Mouse (Mus musculus): ENCODE data around the gene Fam126a.

The Fam126a gene

GRCm38 (mm10) chr5:23993553-23993894, 37.0 kb downstream of the Fam126a start:
- DNase-seq (ENCODE audit: extremely low spot score, low spot score): no peak

GRCm38 (mm10) chr5:23992876-23993552, 37.5 kb downstream of the Fam126a start:
- DNase-seq (ENCODE audit: extremely low spot score, low spot score): no peak

DNA sequence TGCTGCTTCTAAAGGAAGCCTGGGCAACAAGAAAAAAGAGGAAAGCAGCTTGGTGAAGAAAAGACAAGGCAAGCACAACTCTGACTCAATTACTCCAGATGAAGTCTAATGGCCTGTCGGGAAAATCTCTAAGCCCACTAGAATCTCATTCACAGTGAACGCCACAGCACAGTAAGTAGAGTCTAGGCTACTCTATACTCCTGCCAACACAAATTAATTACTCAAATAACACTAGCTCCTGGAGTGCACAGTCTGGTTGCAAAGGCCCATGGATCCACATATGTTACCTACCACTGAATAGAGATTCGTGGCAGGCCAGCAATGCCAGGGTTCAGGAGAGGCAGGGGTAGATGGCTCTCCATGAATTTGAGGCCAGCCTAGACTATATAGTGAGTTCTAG, 40.5 kb downstream of the Fam126a start:
- DNase-seq (ENCODE audit: extremely low spot score, low spot score): no peak

- no peak for DNase-seq (ENCODE audit: extremely low spot score, low spot score)
Observed at GRCm38 (mm10) chr5:23987792-23988191, 42.7 kb downstream of the Fam126a start.

GRCm38 (mm10) chr5:23982081-23982480, 48.4 kb downstream of the Fam126a start:
- no peak for DNase-seq (ENCODE audit: extremely low spot score, low spot score)

DNA sequence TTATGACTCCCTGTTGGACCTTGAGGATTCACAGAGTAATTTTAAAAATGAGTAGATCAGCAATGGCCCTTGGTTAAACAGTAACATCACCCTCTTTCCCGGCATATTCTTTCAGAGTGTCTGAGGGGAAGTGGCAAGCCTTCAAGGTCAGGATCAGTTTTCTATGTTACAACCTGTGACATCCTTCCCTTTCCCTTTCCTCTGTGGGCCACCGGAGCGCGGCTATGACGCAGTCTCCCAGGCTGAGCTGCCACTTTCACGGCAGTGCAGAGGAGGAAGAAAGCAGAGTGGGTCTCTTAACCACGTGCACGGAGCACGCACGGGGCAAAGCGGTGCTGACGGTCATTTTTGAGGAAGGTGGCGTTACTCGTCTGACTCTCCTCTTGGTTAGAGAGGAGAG, 52.0 kb downstream of the Fam126a start:
- DNase-seq (ENCODE audit: extremely low spot score, low spot score): no peak

GRCm38 (mm10) chr5:23974994-23975575, 55.4 kb downstream of the Fam126a start:
- DNase-seq (ENCODE audit: extremely low spot score, low spot score): no peak

DNA sequence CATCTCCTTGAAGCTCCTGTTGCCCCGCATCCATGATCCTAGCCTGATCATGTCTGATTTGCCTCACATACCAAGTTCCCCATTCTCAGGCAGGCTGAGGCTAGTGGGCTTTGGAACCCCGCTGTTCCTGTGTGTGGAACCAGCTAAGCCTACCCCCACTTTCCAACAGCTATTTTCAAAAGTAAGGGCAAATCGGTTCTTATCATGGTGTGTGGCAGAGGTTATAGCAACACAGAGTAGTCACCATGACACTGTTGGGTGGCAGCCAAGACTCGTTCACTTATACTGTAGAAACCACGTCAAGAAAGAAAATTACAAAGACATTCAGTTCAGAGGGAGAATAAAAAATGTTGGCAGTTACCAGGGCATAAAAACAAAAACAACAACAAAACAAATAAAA, 62.8 kb downstream of the Fam126a start:
- DNase-seq (ENCODE audit: extremely low spot score, low spot score): no peak

DNA sequence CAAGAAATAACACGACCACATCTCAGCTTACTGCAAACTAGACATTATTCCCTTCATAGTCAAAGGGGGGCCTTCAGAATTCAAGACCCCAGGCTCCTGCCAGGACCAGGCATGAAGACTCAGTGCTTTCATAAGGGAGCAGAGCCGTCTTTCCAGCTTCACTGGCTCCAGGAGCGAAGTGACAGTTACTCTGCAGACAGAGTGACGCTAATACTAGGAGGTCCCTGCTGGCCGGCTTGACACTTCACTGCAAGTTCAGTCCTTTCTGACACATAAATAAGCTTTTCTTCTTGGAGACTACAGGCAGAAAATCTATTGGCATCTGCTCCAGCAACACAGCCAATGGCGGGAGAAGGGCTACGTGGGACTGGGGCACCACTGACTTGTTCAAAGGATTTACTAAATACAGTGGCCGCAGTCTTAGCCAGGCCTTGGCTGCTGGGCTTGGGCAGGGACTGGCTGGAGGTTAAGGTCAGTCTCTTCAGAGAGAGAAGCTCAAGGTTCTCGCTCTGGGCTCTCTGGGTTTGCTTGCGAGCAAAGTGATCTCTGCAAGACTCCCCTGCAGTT, 65.8 kb downstream of the Fam126a start:
- no peak for DNase-seq (ENCODE audit: extremely low spot score, low spot score)

DNA sequence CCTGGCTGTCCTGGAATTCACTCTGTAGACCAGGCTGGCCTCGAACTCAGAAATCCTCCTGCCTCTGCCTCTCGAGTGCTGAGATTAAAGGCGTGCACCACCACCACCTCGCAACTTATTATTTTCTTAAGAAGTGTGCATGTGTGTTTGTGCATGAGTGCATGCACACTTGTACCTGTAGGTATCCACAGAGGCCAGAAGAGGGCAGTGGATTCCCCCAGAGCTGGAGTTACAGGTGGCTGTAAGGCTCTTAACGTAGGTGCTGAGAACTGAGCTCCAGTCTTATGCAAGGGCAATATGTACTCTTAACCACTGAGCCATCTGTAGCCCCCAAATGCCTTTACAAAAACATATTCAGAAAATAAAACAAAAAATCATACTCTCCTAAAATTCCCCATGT, 77.4 kb downstream of the Fam126a start:
- no peak for DNase-seq (ENCODE audit: extremely low spot score, low spot score)

DNA sequence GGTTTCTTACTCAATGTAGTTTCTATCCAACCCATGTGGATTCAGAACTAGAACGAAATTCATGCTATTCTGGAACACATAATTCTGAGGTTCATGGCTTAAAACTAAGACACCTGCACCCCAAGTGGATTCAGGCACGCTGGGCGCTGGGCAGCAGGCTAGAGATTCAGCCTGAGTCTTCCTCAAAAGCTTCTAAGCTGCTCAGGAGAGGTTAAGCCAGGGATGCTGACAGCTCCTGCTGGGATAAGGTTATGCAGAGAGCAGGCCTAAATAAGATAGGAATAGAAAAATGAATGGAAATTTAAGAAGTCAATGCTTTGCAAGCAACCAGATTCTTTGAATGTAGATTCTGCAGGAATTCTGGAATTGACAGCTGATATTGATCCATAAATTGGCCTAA, 82.4 kb downstream of the Fam126a start:
- no peak for DNase-seq (ENCODE audit: extremely low spot score, low spot score)

- no peak for DNase-seq (ENCODE audit: extremely low spot score, low spot score)
Observed at GRCm38 (mm10) chr5:23945056-23945455, 85.4 kb downstream of the Fam126a start.

- no peak for DNase-seq (ENCODE audit: extremely low spot score, low spot score)
Observed at GRCm38 (mm10) chr5:23943534-23943933, 87.0 kb downstream of the Fam126a start.

DNA sequence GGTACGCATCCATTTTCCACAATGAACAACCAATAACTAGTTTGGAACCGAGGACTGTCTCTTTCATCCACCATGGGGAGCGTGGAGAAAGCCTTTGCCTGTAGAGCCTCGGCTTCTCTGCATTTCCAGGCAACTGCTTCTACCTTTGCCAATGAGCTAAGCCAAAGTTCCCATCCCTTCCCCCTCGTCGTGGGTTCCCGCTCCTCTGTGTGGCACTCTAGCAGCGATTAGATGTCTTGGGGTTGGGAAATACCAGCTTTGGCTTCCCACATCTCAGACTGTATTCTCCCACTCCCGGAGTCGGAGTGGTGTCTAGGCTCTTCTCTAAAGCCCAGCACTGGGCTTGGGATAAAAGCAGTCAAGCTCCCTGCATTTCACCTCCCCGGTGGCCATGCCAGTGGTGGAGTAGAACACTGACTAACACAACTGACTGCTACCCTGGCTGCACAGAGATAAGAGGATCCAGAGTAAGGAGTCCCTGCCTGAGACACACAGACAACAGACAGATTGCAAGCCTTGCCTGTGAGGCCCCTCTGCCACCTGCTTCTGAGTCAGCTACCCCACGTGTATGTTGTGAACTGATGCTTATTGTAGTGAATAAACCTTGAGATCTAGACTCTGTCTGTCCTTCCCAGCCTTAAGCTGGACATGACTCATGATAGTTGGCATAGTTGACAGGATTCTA, 106.9 kb downstream of the Fam126a start:
- DNase-seq (ENCODE audit: extremely low spot score, low spot score): no peak

DNA sequence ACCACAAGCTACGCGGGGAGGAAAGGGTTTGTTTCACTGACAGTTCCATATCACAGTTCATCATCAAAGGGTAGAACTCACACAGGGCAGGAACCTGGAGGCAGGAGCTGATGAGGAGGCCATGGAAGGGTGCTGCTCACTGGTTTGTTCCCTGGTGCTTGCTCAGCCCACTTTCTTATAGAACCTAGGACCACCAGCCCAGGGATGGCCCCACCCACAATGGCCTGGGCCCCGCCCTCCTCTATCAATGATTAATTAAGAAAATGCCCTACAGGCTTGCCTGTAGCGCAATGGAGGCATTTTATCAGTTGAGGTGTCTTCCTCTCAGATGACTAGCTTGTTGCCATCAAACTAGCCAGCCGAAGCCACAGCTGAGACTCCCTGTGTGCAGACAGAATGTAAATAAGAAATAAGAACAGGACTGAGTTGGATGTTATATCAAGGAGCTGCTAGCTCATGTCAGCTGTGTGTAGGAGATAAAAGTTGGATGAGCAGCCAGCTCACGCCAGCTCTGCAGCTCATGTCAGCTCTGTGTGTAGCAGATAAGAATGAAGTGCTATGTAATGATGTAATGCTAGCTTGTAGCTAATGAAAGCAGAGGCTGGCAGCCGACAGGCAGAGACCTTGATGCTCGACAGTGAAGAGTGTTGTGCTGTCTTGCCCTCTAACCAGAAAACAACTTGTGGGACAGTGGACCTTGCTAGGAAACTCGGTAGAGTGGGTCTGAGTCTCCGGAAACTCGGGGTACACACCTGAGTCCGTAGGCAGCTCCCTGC, 107.8 kb downstream of the Fam126a start:
- no peak for DNase-seq (ENCODE audit: extremely low spot score, low spot score)

DNA sequence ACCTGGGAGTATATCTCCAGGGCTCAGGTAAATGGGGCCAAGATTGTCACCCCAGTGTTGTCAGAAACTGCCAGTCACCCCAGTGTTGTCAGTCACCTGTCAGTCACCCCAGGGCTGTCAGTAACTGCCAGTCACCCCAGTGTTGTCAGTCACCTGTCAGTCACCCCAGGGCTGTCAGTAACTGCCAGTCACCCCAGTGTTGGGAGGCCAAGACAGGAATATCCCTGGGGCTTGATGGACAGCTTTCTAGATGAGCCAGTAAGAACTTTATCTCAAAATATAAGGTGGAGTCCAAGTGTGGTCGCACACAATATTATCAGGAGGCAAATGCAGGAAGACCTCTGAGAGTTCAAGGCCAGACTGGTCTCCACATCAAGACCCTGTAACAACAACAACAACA, 109.2 kb downstream of the Fam126a start:
- DNase-seq (ENCODE audit: extremely low spot score, low spot score): no peak

DNA sequence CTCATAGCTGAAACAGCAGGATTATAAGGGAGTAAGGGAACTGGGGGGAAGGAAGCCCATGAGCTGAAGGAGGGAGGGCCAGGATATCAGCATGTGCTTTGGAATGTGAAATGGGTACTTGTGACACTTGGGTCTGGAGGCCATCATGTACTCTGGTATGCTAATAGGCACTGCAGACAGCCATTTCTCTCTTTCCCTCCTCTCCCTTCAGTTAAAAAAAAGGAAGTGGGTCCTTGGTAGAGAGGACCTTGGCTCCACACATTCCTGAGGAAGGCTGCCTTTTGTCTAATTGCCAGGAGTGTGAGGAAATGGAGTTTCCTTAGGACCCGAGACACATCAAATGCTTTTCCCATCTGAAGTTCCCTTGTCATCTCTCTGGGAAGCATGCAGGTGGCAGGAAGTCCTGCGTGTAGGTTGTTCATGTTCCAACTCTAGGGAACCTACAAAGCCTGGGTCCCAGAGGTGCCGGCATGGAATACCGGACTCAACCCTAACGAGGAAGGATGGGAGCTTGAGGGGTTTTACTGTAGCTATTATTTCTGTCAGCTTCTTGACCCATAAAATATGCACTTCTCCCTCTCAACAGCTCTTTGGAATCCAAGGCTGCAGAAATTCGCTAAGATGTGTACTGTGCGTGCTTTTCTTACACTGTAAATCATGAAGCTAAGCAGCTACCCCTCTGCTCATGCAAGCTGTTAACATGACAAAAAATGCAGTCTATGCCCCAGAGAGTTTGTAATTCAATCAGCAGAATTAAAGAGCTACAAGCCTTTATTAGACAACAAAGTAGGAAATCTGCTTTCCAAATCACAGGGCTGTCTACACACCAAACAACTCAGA, 110.4 kb downstream of the Fam126a start:
- no peak for DNase-seq (ENCODE audit: extremely low spot score, low spot score)

DNA sequence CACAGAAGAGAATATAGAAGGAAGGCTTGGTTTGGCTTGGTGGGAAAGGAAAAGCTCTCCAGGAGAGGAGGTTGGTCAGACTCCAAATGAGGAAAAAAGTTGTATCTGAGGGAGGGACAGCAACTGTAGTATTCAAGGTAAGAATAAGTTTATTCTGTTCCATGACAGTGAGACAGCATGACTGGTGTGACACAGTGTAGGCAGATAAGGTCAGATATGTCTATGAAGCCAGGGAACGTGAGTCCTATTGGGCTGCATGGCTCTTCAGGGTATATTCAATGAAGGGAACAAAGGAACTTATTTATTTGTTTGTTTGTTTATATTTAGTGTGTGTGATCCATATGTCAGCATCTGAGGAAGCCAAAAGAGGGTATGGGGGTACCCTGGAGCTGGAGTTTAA, 113.2 kb downstream of the Fam126a start:
- DNase-seq (ENCODE audit: extremely low spot score, low spot score): no peak

- DNase-seq (ENCODE audit: extremely low spot score, low spot score): no peak
Observed at GRCm38 (mm10) chr5:23911556-23911955, 118.9 kb downstream of the Fam126a start.

DNA sequence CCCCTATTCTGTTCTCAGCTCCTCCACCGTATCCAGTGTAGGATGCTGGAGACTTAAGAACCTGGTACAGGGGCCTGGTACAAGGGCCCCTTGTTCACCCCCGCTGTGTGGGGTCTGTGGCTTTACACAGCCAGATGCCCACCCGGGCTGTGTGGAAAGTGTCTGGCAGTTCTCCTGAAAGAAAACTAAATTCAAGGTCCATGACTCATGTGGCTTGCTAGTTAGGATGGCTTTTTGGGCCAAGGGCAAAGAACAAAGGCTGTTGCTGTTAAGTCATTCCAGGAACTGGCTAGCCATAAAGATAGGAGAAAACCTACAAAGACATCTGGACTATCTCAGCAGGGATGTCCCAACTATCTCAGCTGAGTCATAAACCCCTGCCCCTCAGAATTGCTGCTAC, 121.2 kb downstream of the Fam126a start:
- DNase-seq (ENCODE audit: extremely low spot score, low spot score): no peak

- peak; percentile 45 for DNase-seq (ENCODE audit: extremely low spot score, low spot score)
Observed at GRCm38 (mm10) chr5:23908486-23909090, 121.9 kb downstream of the Fam126a start.
